Mouse (Mus musculus) E14TG2a.4 (cell line): ENCODE measurements around the gene Grwd1.

Experiments used
- H3K27me3 ChIP-seq: 2 replicates; pipeline ENCODE4 v1.6.1; 2014; ENCODE audit warnings: low read length, control low read depth; ENCODE audit not compliant: insufficient read depth
- H3K36me3 ChIP-seq: 2 replicates; pipeline ENCODE4 v1.6.1; 2014; ENCODE audit warnings: low read length, control low read depth; ENCODE audit not compliant: insufficient read depth
- H3K4me1 ChIP-seq: replicated peaks from 2 replicates; pipeline ENCODE4 v1.6.1; 2014; ENCODE audit warnings: low read depth, low read length, control low read depth
- H3K4me3 ChIP-seq: replicated peaks from 2 replicates; pipeline ENCODE4 v1.5.1; 2014; ENCODE audit warnings: mild to moderate bottlenecking, low read length
- H3K9me3 ChIP-seq: 2 replicates; pipeline ENCODE4 v1.6.1; 2014; ENCODE audit warnings: low read length, control low read depth
- CTCF ChIP-seq: conservative IDR thresholded peaks from 2 replicates; pipeline ENCODE4 v1.5.1; 2014; ENCODE audit warnings: low read length
- NANOG ChIP-seq: IDR thresholded peaks from 2 replicates; pipeline ENCODE4 v1.6.1; 2014; ENCODE audit warnings: borderline replicate concordance, low read length, mixed read lengths
- POU5F1 ChIP-seq: IDR thresholded peaks from 2 replicates; pipeline ENCODE4 v1.6.1; 2014; ENCODE audit warnings: low read length, borderline replicate concordance

The Grwd1 gene

DNA sequence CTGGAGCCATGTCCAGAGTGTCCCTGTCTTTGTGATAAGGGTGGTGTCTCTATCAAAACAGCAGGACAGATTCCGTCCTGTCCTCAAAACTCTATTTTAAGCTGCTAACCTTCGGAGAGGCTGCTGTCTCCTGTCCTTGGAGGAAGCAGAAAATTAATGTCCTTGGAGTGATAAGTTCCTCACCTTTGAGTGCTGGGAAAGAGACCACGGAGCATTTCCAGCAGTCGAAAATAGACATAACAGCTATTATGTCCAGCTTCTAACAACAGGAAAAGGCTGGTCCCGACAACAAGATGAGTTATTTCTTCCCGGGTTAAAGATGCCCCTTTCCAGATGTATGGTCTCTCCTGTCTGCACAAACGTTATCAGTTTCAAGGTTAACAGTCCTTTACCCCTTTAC lies 55.5 kb downstream of the Grwd1 start:
- no peak for TF ChIP-seq NANOG
- TF ChIP-seq POU5F1, result no peak
- no peak for TF ChIP-seq CTCF
- H3K9me3 ChIP-seq, result no peaks in the 10 kb centered on the region
- peaks cover 22% of the 10 kb centered on the region for H3K27me3 ChIP-seq
- peaks cover 17% of the 10 kb centered on the region for H3K4me1 ChIP-seq
- no peaks in the 10 kb centered on the region for H3K36me3 ChIP-seq
- no peak overlapping the region for H3K4me3 ChIP-seq
